Mouse (Mus musculus) CD4-positive, CD25-positive, alpha-beta regulatory T cell, adult 9 weeks (primary cell): ENCODE data around the gene Gm815. TPM values are rescaled to one million over a fixed set of nuclear protein-coding genes. Genes with fewer than 3 reads are reported as not detected.

ENCODE experiments used
- polyA plus RNA-seq: library from polyadenylated mRNA; unstranded; fragments of 100-300 nt; shearing (Covaris generic); gene quantifications from one replicate; pipeline ENCODE4 v1.2.1, GENCODE M21; 2017

Gm815 gene
- not detected for polyA plus RNA-seq

DNA sequence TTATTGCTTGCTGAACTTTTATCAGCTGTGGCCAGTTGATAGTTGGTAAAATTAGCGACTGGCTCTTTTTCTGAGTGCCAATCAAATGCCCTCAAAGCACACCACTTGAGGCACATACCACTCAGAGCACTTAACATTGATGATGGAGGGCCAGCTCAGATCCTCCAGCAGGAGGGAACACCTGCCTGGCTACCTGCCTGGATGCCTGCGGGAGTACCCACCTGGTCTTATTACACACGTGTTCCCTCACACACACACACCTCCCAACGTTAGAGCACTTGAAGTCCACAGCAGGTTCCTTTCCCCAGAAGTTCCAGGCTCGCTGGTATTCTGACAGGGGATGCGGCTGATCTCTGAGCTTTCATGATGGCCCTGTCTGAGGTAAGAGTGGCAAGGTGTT lies at the start of gene Gm815:
Gene Gm815 (plus strand): TSS at position 266 of the 400 bp plus-strand sequence.

